Mouse (Mus musculus) adrenal gland, postnatal 36 days (tissue): ENCODE measurements at regions not wholly inside any gene's neighbourhood (a gene's known extent, or its start where the extent isn't known, plus 50 kb on each side); places are given as distances from the start of the nearest gene placed in this dataset.
A peak's percentile ranks its signal among the peaks of the same experiment; 100 is the strongest.

Source experiments
- DNase-seq, 2 experiments: peaks; one replicate each; pipeline ENCODE4 v3.0.0; 2021; ENCODE audit warnings: mixed read lengths in 1 of 2

- DNase-seq = no peak
Measured at GRCm38 (mm10) chr4:148384251-148385230, 60.0 kb downstream of the Ubiad1 start.

DNA sequence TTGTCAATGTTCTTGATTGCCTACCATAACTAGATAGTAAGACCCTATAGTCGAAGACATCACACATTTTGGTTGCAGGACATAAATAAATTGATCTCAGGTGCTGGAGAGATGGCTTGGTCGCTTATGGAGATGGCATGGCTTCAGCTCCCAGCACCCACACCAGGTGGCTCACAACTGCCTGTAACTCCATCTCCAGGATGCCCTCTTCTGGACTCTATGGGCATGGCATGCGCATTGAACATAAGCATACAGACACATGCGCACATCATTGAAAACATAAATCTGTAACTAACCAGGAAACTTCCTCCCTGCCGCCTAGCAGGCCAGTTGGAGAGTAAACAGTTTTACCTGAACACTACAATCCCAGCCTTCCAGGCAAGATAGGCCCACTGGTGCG, 64.0 kb downstream of the Ubiad1 start:
- no peak for DNase-seq

DNA sequence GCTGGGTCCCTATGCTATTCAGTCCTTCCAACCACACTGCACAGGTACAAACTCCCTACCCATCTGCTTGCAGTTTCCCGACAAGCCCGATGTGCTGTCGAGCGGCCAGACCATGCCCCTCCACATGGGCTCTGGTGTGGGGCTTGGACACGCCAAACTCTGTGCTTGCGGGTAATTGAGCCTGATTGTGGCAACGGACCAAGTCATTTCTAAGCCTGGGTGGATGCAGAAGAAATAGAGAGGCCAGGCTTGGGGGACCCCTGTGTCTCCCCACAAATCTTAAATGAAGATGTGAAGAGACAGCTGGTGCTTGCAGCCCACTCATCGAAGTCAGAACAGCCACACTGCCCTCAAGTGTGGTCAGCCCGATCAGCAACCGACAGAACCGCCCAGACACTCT, 66.1 kb downstream of the Ubiad1 start:
- DNase-seq = no peak

DNA sequence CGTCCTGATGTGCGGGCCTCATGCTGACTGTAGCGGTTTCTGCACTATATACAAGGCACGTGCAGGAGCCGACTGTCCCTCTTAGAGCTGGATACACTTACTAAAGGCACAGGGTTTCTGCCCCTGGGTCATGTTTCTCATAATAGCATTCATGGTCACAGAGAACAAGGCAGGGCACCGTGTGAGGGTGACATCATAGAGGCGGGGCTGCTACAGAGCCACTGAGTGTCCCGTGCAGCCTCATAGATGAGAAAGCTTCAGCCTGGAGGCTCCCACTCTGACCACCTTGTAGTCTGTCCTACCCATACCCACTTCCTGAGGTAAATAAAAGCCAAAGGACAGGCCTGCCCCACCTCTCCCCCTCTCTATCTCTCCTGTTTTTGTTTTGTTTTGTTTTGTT, 67.2 kb downstream of the Ubiad1 start:
- DNase-seq = peak; percentile 74 to 79

GRCm38 (mm10) chr4:148376439-148376838, 68.1 kb downstream of the Ubiad1 start:
- DNase-seq = peak; percentile 16 to 44

- DNase-seq = no peak
Measured at GRCm38 (mm10) chr4:148371489-148371888, 73.1 kb downstream of the Ubiad1 start.

DNA sequence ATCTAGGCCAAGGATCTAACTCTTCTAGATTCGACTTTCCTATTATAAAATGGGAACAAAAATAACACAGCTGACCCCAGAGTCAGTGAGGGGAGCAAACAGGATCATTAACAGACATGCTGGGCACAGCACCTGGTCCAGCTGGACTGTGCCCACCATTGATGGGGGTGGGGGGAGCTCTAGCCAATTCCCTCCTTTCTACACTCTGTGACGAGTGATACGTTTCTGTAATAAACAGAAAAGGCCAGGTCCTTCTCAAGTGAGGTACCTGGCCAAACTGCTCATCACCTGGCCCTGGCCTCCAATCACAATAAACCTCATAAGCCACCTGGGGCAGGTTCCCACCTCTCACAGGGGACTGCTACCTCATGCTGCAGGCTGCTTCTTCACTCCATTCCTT, 76.9 kb downstream of the Ubiad1 start:
- no peak for DNase-seq

DNA sequence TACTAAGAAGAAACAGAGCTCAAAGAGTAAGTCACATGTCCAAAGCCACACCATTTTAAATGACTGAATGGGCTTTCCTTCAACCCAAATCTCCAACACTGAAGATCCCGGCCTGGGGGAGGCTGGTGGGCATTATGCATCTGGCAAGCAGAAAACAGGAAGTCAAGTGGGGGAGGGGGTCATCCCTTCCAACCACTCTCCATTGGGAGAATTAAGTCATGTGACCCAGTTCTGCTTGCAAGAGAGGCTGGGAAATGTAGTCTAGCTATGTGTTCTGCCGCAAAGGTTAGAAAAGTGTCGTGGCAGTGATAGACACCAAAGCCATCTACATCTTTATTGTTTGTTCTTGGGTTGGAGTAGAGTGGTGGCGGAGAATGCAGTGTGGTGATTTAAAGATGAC, 78.0 kb upstream of the Disp3 start:
- DNase-seq = no peak

DNA sequence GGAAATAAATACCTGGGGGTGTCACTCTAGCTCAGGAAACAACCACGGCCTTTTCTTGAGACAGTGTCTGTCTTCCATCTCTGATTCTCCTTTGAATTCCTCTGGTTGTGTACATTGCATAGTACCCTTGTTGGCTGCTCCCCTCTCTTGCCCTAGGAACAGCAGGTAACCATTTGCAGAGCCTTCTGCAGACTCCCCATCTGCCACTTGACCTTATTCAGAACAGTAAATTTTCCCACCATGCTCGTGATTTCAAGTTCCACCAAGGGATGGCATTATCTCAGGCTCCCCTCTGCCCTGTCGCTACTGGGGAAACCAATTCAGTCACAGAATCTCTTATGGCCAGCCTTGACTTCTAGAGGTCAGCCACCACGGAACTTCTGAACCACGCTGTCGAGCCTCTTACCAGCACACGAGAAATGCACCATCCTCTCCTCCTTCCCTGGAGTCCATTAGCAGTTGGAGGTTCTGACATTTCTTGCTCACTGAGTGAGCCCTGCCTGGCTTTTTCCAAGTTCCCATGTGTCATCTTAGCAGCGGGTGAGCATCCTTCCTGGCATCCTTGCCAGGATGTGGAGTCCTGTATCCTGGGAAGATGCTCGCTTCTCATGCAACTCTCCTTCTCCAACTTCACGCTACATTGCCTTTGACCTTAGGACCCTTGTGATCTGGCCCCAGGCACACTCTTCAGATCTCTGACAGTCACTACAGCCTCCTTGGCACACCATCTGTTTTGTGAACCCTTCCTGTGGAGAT, 75.8 kb upstream of the Disp3 start:
- DNase-seq = no peak

GRCm38 (mm10) chr4:148360931-148361330, 73.2 kb upstream of the Disp3 start:
- DNase-seq = no peak

DNA sequence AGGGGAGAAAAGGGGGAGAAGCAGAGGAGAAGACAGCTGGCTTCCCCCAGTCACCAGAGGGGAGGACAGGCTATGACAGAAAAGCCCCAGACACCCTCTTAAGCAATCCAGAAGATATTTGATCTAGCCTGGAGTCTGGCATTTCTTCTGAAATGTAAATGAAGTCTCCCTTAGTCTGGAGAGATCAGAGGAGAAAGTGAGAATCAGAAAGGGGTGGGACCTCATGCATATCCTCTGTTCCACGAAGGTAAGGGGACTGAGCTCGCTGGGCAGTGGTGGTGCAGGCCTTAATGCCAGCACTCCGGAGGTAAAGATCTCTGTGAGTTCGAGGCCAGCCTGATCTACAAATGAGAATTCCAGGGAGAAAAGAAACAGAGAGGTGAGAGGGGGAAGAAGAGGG, 70.6 kb upstream of the Disp3 start:
- DNase-seq = no peak

DNA sequence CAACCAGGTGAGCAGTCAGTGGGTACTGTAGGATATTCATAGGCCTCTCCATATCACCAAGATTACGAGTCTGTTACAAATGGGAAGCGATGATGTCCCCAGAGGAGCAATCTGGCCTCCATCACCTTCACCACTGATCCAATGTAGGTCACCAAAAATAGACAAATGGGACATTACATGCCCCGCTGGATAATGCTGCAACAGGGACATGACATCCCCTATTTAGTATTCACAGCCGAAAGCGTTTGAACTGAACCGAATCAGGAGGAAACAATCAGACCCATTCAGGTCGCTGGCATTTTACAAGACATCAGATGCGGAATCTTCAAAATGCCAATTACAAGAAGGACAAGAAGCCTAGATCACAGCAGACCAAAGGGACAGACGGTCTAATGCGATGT, 69.5 kb upstream of the Disp3 start:
- no peak for DNase-seq

DNA sequence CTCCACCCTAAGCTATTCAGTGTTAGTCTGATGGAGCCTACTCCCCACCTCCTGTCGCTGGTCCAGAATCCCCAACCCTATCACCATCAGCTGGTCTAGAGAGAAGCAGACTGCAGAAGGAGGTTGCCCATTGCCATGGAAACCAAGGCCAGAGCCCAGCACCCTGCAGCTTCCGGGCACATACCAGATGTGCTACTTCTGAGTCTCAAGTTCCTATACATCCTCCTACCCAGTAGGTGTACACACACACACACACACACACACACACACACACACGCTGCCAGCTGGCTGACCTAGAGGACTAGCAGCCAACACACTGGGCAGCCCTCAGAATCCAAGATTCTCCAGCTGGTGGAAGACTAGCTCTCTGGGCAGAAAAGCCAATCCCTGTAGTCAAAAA, 68.9 kb upstream of the Disp3 start:
- peak; percentile 10 to 23 for DNase-seq

- DNase-seq = peak; percentile 23 to 39
Measured at GRCm38 (mm10) chr4:148353969-148354368, 66.2 kb upstream of the Disp3 start.

DNA sequence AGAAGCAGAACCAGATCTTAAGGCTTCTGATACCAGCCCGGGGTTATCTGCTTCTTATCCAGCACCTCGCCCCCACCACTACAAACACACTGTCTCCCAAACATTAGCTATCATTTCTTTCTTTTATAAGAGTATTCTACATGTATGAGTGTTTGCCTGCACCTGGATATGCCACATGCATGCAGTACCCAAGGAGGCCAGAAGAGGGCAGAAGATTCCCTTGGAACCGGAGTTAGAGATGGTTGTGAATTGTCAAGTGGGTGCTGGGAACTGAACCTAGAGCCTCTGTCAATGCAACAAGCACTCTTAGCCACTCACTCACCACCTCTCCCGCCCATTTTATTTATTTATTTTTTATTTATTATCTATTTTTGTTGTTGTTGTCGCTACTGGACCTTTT, 64.9 kb upstream of the Disp3 start:
- DNase-seq = no peak

- no peak for DNase-seq
Measured at GRCm38 (mm10) chr4:148341531-148342157, 53.9 kb upstream of the Disp3 start.

DNA sequence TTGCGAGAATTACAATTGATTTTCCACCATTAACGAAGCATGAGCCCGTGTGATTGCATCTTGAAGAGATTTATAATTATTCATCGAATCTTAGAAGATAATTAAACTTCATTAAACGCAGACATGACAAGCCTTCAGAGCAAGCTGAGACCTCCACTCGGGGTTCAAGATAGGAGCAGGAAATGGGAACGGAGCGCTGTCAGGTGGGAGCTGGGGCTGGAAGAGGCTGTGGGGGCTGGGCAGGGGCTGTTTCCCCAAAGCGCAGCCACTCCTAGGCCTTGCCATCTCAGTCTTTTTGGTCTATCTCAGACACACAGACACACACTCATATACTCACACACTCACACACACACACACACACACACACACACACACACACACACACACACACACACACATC, 52.6 kb upstream of the Disp3 start:
- DNase-seq = no peak

DNA sequence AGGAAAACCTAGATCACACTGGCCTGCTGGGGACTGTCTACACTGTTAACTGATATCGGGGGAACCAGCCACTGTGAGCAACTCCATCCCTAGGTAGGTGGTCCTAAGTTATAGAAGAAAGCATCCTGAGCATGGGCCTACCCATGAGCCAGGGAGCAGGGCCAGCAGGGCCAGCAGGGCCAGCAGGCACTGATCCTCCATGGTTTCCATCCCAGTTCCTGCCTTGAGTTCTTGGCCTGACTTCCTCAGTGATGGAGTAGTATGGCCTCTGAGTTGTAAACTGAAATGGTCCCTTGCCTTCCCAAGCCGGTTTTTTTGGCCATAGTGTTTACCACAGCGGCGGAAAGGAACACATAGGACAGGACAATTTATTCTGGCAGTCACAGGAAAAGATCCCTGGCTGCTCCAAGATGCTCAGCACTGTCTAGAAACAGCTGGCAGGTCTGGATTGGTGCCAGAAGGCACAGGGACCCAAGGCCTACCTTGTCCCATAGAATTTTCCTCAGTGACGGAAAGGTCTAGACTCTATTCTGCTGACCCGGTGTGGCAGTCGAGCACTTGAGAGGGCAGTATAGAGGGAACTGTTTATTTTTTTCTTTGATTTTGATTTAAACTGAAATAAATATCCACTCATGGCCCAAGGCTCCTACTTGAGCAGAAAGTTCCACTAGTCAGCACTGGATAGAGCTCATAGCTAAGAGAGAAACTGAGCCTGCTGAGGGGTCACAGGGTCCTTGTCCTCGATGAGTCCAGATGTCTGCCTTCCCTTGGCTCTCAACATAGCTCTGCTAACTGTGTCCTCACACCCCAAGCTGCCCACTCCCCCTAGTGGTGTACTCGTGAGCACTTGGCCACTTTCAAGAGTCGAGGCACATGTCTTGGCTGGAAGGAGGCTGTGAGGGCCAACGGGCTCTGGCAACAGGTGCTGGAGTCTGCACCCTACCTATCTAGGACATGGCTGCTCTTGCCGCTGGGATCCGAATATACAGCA, 50.4 kb upstream of the Disp3 start:
- peak; percentile 35 to 47 for DNase-seq
